Comparison of ENCODE assay signal across 26 mouse cellular contexts in the genomic region with DNA sequence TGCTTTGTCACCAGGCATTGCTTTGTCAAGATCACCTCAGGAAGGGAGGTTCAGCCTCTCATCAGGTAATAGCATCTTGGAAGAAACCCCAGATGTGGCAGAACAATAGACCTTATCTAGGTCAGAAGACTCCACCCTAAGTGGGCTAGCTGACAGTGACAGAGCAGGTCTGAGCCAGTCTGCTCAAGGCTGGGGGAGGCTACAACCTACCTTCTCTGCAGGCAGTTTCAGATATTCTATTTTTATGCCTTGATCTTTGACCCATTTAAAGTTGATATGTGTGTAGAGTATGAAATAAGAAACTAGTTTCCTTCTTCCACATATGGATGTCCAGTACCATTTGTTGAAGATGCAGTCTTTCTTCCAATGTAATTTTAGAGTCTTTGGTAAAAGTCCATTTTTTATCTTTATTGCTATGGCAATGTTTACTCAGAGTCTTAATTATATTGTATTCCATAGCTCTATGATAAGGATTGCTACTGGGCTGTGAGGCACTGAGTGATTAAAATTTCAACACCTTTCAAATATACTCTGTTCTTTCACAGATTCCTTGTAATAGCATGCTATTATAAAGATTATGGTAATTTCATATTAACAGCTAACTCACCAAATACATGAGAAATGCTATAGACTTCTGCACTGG.
DNase-seq lines count a peak whose midpoint lies in the region; ATAC-seq and TF ChIP-seq lines count a peak whose summit lies in the region.
"Had no signal": no experiment of that assay in that cellular context is flagged by ENCODE, and none has a peak within 500 bp of the region (broad histone marks: within the 10 kb centered on the region; RNA-seq: fewer than 3 reads in every experiment).

No protein-coding gene starts in this region.

- H3K4me1 ChIP-seq in ES-Bruce4 (ENCODE audit: control insufficient read depth, insufficient read depth, low read length): no peaks in the 10 kb centered on the region
- H3K4me1 ChIP-seq in intestine, embryonic 15.5 days (replicated peaks): no peaks in the 10 kb centered on the region
- H3K4me1 ChIP-seq in forebrain, embryonic 16.5 days (replicated peaks; ENCODE audit: control insufficient read depth, insufficient read depth, low read length): no peaks in the 10 kb centered on the region
- H3K4me1 ChIP-seq: embryonic facial prominence, embryonic 10.5 days; embryonic facial prominence, embryonic 13.5 days; forebrain, embryonic 15.5 days; hindbrain, embryonic 12.5 days had no signal

- no peaks in the 10 kb centered on the region for H3K27me3 ChIP-seq in ES-Bruce4 (ENCODE audit: control insufficient read depth, insufficient read depth, low read length, poor library complexity, severe bottlenecking)
- no peaks in the 10 kb centered on the region for H3K27me3 ChIP-seq in intestine, embryonic 15.5 days (replicated peaks)
- no peaks in the 10 kb centered on the region for H3K27me3 ChIP-seq in forebrain, embryonic 16.5 days (replicated peaks; ENCODE audit: control insufficient read depth, insufficient read depth, low read length)
- H3K27me3 ChIP-seq: embryonic facial prominence, embryonic 13.5 days; forebrain, embryonic 12.5 days; forebrain, embryonic 15.5 days; hindbrain, embryonic 12.5 days; hindbrain, embryonic 15.5 days; Patski had no signal

- no peaks in the 10 kb centered on the region for H3K36me3 ChIP-seq in ES-Bruce4 (ENCODE audit: control insufficient read depth, insufficient read depth, low read length, poor library complexity, severe bottlenecking)
- H3K36me3 ChIP-seq in intestine, embryonic 15.5 days: no peaks in the 10 kb centered on the region
- no peaks in the 10 kb centered on the region for H3K36me3 ChIP-seq in forebrain, embryonic 16.5 days (ENCODE audit: control insufficient read depth, insufficient read depth)
- H3K36me3 ChIP-seq: embryonic facial prominence, embryonic 10.5 days; embryonic facial prominence, embryonic 13.5 days; forebrain, embryonic 12.5 days; forebrain, embryonic 15.5 days; G1E; hindbrain, embryonic 12.5 days; hindbrain, embryonic 15.5 days had no signal

- H3K9ac ChIP-seq in ES-Bruce4 (ENCODE audit: low read depth, poor library complexity, severe bottlenecking): no peak overlapping the region
- no peak overlapping the region for H3K9ac ChIP-seq in intestine, embryonic 15.5 days
- H3K9ac ChIP-seq in forebrain, embryonic 16.5 days (replicated peaks; ENCODE audit: low read depth, low read length): no peak overlapping the region
- H3K9ac ChIP-seq: embryonic facial prominence, embryonic 13.5 days; forebrain, embryonic 12.5 days; forebrain, embryonic 15.5 days; hindbrain, embryonic 12.5 days; hindbrain, embryonic 15.5 days had no signal

- peak; percentile 38 for DNase-seq in ES-CJ7 (ENCODE audit: low read depth, low spot score)
- no peak for DNase-seq in right cerebral cortex, adult 2 months (ENCODE audit: low spot score in 2 of 2)
- no peak for DNase-seq in c-Kit-positive CD71-positive TER-119-positive erythroid progenitor cells, embryonic 14.5 days (ENCODE audit: low spot score)
- DNase-seq: adrenal gland, postnatal 10 days; adrenal gland, postnatal 36 days; cerebellum, adult 11 months; cerebellum, adult 2 months; cerebellum, adult 9-11 months; cerebellum, postnatal 25 days; embryo, embryonic 11 days; gastrocnemius, postnatal 10 days; heart, adult 11 months had no signal

- peak; percentile 87 for ATAC-seq in intestine, embryonic 15.5 days
- ATAC-seq in forebrain, embryonic 16.5 days: no peak
- ATAC-seq: CD4-positive, CD25-positive, alpha-beta regulatory T cell, adult 4 months; forebrain, embryonic 15.5 days; Patski had no signal

- TF ChIP-seq CTCF in ES-Bruce4 (IDR thresholded peaks at IDR 0.05; ENCODE audit: low read depth, low read length): no peak

- peak; percentile 58; the same call in 1 of the 2 replicates for TF ChIP-seq EP300 in ES-Bruce4 (IDR thresholded peaks at IDR 0.05; ENCODE audit: insufficient read depth, low read depth, low read length)

- H3K9me3 ChIP-seq in ES-Bruce4 (replicated peaks; ENCODE audit: control insufficient read depth, insufficient read depth, low read length, poor library complexity, severe bottlenecking): peaks cover 8% of the 10 kb centered on the region; the same call in 1 of the 2 replicates
- no peaks in the 10 kb centered on the region for H3K9me3 ChIP-seq in intestine, embryonic 15.5 days
- H3K9me3 ChIP-seq in forebrain, embryonic 16.5 days (ENCODE audit: control insufficient read depth, low read length): no peaks in the 10 kb centered on the region
- H3K9me3 ChIP-seq: embryonic facial prominence, embryonic 10.5 days; forebrain, embryonic 15.5 days; hindbrain, embryonic 12.5 days; hindbrain, embryonic 15.5 days had no signal

- no peak for TF ChIP-seq POLR2A in ES-Bruce4 (IDR thresholded peaks at IDR 0.05; ENCODE audit: insufficient read depth, low read length)

- no peak overlapping the region for H3K4me3 ChIP-seq in ES-Bruce4 (ENCODE audit: low read depth, low read length)
- no peak overlapping the region for H3K4me3 ChIP-seq in intestine, embryonic 15.5 days (replicated peaks)
- H3K4me3 ChIP-seq in forebrain, embryonic 16.5 days (replicated peaks; ENCODE audit: low read length): no peak overlapping the region
- H3K4me3 ChIP-seq: embryonic facial prominence, embryonic 10.5 days; embryonic facial prominence, embryonic 13.5 days; erythroblast, embryonic 14.5 days; forebrain, embryonic 12.5 days; forebrain, embryonic 15.5 days; hindbrain, embryonic 12.5 days; hindbrain, embryonic 15.5 days had no signal

- H3K27ac ChIP-seq in ES-Bruce4 (ENCODE audit: insufficient read depth, low read length): no peak overlapping the region
- no peak overlapping the region for H3K27ac ChIP-seq in intestine, embryonic 15.5 days
- no peak overlapping the region for H3K27ac ChIP-seq in forebrain, embryonic 16.5 days (ENCODE audit: low read length)
- H3K27ac ChIP-seq: embryonic facial prominence, embryonic 10.5 days; embryonic facial prominence, embryonic 13.5 days; forebrain, embryonic 12.5 days; forebrain, embryonic 15.5 days; hindbrain, embryonic 12.5 days; hindbrain, embryonic 15.5 days had no signal

- no peak overlapping the region for H3K4me2 ChIP-seq in intestine, embryonic 15.5 days (replicated peaks)
- no peak overlapping the region for H3K4me2 ChIP-seq in forebrain, embryonic 16.5 days (ENCODE audit: low read length)
- H3K4me2 ChIP-seq: embryonic facial prominence, embryonic 13.5 days; forebrain, embryonic 12.5 days; forebrain, embryonic 15.5 days; heart, embryonic 11.5 days; hindbrain, embryonic 12.5 days; hindbrain, embryonic 15.5 days had no signal
